Mouse (Mus musculus): ENCODE data around the gene OR5BS1P. TPM values are rescaled to one million over a fixed set of nuclear protein-coding genes. Genes with fewer than 3 reads are reported as not detected.
"Not testable (repeated sequence)": the region's sequence is repeated elsewhere in the genome, so short reads cannot be mapped to it uniquely, and the experiment has no call there.

Gene OR5BS1P
- total RNA-seq, 2 experiments from 2014 or later: not detected

DNA sequence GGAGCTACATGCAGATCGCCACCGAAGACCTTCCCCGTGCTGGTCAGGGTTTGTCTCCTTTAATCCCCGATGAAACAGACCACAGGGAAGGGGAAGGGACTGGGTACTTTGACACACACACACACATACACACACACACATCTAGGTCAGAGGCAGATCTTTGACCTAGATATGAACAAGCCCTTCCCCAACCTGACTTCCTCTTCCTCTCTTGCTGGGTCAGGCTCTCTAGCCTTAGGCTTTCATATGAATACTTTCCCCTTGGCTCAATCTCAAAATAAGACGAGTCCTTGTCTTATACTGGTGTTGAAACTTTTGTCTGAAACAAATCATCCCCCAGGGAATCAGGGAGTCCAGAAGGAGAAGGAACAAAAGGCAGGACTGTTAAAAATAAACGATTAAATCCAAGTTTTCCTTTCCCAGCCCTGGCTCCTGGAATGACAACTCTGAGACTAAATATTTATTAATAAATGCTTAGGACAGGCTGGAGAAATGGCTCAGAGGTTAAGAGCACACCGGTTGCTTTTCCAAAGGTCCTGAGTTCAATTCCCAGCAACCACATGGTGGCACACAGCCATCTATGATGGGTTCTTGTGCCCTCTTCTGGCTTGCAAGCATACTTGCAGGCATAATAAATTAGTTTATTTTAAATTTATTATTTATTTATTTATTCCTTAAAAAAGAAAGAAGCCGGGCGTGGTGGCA lies 36.7 kb downstream of the OR5BS1P start:
- no peak for DNase-seq (ENCODE audit: low spot score in 2 of 2)

DNA sequence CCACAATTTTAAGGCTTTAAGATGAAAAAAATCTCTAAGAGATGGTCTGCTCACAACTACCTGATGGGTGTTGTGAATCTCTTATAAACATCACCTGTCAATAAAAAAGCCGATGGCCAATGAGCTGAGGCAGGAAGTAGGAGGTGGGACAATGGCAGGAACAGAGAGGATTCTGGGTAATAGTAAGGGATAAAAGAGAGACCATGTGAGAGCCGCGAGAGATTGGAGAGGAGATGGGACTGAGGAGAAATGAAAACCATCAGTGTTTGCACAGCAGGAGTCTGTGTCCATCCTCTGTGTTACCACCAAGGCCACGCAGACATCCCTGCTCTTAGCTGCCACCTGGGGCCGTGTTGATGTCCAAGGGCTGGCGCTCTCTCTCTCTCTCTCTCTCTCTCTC lies 37.6 kb downstream of the OR5BS1P start:
- DNase-seq (ENCODE audit: low spot score in 2 of 2): no peak

DNA sequence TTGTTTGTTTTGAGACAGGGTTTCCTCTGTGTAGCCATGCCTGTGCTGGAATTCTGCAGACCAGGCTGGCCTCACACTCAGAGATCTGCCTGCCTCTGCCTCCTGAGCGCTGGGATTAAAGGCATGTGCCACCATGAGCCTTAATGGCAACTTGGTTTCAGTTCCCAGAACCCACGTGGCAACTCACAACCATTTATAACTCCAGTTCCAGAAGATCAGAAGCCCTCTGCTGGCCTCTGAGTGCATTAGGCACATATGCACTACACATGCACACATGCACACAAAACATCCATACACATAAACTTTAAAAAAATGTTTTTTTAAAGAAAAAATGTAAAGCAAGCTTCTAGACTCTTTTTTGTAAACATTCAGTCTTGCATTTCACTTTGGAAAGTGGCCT lies 39.7 kb downstream of the OR5BS1P start:
- no peak for DNase-seq (ENCODE audit: low spot score in 2 of 2)

DNA sequence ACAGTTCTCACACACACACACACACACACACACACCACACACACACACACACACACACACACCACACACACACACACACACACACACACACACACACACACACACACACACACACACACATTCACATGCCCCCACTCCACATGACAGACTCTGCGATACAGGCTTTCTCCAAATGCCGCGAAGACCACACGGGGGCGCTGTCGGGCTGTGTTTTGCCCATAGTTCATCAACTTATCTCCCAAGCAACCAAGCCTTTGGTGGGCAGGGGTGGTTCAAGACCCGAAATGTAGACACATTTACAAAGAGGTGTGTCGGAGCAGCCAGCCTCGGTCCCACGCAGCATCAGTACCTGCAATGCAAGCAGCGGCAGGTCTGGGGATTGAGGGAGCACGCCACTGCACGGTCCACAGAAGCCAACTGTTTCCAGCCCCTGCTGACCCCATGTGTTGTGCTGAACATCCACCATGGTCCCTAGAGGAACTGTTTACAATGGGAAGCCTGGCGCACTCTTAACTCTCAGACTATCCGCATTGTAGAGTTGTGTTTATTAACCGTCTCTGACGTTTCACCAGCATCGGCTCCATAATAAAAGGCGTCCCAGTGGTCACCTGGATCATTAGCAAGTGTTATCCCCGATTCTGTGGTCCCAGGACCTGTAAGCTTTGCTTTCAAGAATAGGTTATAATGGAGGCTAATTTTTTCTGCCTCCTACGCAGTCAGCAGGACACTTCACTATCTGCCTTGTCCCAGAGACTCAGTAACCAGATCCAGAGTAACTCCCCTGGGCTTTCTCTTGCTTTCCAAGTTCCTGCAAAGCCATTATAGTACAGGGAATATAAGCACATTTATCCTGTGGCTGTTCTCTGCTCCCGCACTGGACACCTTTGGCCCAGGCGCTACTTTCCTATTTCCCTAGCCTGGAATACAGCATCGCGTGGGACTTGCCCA lies 41.0 kb downstream of the OR5BS1P start:
- DNase-seq (ENCODE audit: low spot score in 2 of 2): peak; percentile 56 to 66

DNA sequence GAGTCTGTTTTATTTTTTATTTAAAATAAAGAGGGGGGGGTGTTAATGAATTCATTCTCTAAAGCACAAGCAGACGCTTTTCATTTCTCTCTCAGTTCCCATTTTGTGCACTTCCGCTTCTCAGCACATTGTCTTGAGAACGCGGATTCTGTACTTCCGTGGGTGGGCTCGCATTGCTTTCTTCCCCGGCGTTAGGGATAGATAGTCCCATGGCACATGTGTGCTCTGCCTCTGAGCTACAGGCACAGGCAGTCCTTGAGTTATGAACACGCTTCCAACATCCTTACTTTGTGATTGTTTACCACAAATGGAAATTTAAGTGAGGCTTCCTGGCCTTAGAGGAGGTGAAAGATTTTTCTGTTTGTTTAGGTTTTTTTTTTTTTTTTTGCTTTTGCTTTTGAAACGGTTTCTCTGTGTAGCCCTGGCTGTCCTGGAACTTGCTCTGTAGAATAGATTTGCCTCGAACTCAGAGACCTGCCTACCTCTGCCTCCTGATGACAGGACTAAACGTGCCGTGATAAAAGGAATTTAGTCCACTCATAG lies 41.8 kb downstream of the OR5BS1P start:
- DNase-seq (ENCODE audit: low spot score in 2 of 2): no peak

DNA sequence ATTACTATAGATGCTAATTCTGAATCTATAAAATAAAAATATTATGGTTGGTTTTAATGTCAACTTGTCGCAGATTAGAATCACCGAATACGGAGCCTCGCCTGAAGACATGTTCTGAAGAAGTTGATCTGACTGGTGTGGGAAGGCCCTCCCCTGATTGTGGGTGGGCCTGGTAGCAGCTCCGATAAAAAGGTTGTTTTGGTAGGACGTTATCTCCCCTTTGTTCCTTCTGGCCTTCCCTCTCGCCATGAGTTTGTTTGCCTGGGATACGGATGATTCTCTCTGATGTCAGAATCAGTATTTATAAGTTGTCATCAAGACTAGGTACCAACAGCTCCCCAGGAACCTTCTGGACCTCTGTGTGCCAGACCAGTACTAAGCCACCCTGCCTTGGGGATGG lies 42.5 kb downstream of the OR5BS1P start:
- DNase-seq (ENCODE audit: low spot score in 2 of 2): no peak

DNA sequence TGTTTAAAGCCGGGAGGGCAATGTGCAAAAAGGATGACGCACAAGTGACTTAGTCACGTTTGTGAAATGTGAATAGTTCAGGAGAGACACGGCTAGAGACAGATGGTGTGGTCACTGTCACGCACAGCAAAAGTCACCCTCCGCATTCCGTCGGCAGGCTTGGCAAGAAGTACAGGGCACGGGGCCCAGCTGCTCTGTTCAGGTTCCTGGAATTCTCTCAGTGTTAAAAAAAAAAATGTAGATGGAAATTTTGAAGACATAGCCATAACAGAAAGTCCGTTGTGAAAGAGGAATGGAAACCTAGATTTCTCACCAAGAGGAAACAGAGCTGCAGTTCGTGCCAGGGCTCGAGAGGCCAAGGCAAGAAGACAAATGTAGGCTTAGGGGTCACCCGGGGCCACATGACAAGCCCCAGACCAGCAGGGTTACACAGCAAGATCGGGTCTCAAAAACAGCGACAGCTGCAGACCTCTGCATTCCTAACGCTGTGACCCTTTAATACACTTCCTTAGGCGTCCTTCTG lies 43.2 kb downstream of the OR5BS1P start:
- DNase-seq (ENCODE audit: low spot score in 2 of 2): no peak

DNA sequence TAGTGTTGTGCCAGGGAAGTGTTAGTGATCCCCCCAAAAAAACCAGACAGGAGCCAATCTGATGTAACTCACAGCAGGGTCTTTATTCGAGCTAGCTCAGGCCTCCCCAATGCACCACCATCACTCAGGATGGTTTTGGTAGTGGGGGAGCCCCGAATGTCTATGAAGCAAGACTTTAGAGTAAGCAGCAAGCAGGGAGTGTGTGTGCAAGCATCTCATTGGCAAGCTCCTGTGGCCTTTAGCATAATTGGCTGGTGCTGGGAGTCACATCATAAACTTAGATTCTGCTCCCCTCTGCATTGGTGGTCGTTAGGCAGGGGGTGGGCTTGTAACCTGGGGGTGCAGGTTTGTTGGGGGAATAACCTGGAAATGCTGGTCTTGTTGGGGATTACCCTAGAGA lies 44.0 kb downstream of the OR5BS1P start:
- not testable (repeated sequence) for DNase-seq (ENCODE audit: low spot score in 2 of 2)

DNA sequence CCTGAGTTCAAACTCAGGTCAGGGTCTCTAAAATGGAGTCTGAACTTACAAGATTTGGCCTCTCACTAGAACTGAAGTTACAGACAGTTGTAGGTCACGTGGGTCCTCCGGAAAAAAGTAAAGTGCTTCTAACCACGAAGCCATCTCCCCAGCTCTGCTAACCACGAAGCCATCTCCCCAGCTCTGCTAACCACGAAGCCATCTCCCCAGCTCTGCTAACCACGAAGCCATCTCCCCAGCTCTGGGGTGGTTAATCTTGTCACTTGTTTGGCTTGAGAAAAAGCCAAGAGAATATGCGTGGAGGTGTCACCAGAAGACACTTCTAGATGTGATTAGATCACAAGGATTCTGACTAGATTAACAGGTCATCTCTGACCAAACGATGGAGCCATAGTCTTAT lies 44.5 kb downstream of the OR5BS1P start:
- DNase-seq (ENCODE audit: low spot score in 2 of 2): no peak

DNA sequence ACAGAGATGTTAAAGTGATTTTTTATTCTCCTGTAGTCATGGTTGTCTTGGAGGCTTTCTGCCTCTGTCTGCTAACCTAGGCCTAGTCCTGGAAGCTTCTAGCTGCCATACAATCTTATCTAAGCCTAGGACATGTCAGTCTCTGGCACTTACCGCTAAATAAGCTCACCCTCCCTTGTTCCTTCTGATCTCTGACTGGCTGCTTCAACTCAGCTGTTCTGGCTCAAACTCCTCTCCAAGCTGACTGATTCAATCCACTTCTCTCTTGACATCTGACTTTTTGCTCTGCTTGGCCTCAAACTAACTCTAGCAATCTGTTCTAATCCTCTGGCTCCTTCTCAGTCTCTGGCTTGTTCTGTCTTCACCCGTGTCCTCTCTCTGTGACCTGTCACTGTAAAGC lies 45.1 kb downstream of the OR5BS1P start:
- not testable (repeated sequence) for DNase-seq (ENCODE audit: low spot score in 2 of 2)

DNA sequence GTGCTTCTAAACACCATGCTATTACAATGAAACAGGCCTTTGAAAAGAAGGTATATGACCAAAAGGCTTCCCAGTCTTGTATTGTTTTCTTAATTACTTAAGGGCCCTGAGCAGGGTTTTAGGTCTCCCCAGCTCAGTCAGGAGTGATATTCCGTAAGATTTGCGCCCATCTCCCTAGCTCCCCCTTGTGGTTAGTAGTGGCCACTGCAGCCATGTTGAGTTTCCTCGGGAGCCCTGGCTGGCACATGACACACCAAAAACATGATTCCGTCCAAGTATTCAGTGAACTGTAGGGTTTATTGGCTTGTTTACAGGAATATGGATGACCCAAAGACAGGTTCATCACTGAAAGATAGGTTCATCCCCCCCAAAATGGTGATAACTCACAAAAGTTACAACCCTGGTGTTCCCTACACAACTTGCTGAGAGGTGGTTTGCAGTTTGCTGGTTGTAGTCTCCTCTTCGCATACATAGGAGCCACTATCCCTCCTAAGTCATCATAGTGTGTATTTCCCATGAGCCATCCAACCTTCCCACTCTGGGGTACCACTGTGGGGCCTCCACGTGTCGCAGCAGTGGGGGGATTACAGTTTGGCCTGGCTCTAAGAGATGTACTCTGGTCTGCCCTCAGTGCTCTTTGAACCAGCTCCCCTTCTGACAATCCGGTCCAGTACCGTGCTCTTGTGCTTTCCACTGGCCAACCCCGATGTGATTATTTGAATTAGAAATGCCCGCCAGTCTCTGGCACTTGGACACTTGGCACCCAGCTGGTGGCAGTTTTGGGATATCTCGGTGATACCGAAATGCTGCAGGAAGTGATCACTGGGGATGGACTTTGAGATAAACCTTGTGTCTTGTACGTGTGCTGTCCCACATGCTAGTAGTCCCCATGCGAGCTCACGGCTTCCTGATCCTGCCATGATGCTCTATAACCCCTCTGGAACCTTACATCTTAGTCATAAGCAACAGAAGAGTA lies 48.0 kb downstream of the OR5BS1P start:
- peak in 1 of 2 experiments; percentile 31 for DNase-seq (ENCODE audit: low spot score in 2 of 2)

DNA sequence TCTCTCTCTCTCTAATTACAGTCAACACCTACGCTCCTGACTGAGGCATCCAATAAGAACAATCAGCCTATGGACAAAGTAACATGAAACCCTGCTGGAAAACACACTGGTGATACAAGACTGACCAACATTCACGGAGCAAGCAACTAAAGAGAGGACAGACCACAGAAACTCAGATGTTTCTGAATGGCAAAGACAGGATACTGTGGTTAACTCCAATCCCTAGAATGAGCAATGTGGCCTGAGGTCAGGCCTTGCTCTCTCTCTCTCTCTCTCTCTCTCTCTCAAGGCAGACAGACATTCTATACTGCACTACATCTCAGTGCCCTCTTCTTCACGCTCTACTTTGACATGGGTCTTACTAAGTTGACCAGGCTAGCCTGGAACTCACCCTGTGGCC lies 51.5 kb downstream of the OR5BS1P start:
- no peak for DNase-seq (ENCODE audit: low spot score in 2 of 2)

DNA sequence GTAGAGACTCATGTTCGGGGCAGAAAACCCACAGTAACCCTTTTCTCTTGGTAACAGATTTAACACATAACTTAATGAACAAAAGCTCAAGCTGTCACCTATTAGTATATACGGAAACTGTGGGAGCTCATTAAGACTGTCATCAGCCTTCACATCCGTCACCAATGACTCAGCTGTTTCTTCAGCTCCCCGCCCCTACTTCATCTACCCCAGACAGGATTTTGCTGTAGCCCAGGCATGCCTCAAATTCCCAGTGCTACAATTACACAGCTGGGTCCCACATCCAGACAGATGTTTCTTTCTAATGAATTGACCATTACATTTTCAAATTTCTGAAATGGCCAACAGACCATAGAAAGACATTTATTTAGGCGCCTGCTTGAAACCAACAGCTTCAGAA lies 56.4 kb downstream of the OR5BS1P start:
- no peak for DNase-seq (ENCODE audit: low spot score in 2 of 2)

DNA sequence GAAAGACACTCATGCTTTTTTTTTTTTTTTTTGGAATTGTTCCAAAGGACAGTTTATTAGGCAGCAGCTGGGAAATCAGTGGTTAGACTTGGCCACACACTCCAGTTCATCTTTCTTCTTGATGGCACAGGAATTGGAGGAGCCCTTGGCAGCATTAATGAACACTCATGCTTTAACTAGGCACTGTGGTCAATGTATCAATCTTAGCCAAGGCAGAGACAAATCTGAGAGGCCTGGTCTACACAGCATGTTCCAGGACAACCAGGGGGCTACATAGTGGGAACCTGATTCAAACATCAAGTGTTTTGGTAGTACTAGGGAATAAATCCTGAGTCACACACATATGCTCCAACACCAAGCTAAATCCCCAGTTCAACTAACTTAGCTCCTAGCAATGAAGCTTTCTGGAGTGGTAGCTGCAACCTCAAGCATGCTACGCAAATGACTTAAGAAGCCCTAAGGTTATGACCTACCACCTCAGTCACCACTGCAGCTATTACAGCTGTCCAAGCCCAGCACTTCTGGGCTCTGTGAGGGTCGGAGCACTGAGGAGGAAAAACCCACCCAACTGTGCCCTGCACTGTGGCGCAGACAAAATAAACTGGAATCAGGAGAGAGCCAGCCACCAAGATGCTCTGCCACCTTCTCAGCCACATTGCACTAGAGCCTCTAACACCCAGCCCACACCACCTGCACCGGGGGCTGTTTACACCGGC lies 57.5 kb downstream of the OR5BS1P start:
- DNase-seq (ENCODE audit: low spot score in 2 of 2): no peak

DNA sequence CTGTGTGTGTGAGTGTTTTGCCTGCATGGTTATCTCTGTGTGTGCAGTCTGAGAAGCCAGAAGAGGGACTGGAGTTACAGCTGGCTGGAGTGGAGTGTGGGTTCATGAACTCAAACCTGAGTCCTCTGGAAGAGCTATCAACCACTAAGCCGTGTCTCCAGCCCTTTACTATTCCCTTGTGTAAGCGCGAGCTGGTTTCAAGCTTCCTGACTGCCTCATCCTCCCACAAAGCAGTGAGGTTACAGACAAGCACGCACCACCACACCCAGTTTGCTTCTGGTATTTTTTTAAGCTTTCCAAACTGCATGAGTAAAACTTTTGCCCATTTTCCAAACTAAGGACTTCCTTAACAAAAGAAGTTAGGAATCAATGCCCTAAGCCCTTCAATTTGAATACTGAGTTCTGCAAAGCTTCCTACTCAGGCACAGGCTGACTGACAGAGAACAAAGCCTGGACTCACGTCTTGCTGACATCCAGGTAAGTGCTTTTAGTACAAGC lies 58.4 kb downstream of the OR5BS1P start:
- no peak for DNase-seq (ENCODE audit: low spot score in 2 of 2)

Small RNAs within 50 kb of the gene (microRNA-seq; reads per million reads assigned to microRNA genes)
- gene Mir1291: 5.8 reads per million, percentile 16 among the genes with 10 or more reads in this experiment

Other genes starting within 250 kb of the OR5BS1P start
- not detected for gene Gm44579, start 248.9 kb upstream of the OR5BS1P start, total RNA-seq (2021)
- gene Olfr287, start 248.8 kb upstream of the OR5BS1P start, total RNA-seq (2021): not detected
- not detected for gene Olfr286, start 235.4 kb upstream of the OR5BS1P start, total RNA-seq (2021)
- not detected for gene H1fnt, start 212.6 kb upstream of the OR5BS1P start, total RNA-seq (2021)
- gene Zfp641, start 173.7 kb upstream of the OR5BS1P start, total RNA-seq (2021): 1 to 10 TPM; 8.4 to 8.8 TPM
- gene Olfr285, start 152.5 kb upstream of the OR5BS1P start, total RNA-seq (2021): not detected
- gene Olfr284, start 128.9 kb upstream of the OR5BS1P start, total RNA-seq (2021): not detected
- gene Olfr283, start 89.0 kb upstream of the OR5BS1P start, total RNA-seq (2021): not detected
- gene Olfr282, start 38.7 kb upstream of the OR5BS1P start, total RNA-seq (2021): not detected
- gene Olfr281, start 17.3 kb upstream of the OR5BS1P start, total RNA-seq (2021): not detected
- gene Lalba, start 12.8 kb downstream of the OR5BS1P start, total RNA-seq (2021): not detected
- gene Olfr279, start 22.5 kb downstream of the OR5BS1P start, total RNA-seq (2021): not detected
- gene Kansl2, start 64.4 kb downstream of the OR5BS1P start, total RNA-seq (2021): 10 to 100 TPM; 85.3 to 94.8 TPM
- 10 to 100 TPM; 52.8 to 65.1 TPM for gene Ccnt1, start 101.0 kb downstream of the OR5BS1P start, total RNA-seq (2021)
- gene 4930415O20Rik, start 101.1 kb downstream of the OR5BS1P start, total RNA-seq (2021): under 1 TPM in 1 of 2 experiments, not detected in 1; 0.62 TPM
- 10 to 100 TPM; 78.0 to 83.3 TPM for gene Adcy6, start 140.2 kb downstream of the OR5BS1P start, total RNA-seq (2021)
- 10 to 100 TPM; 28.6 to 34.5 TPM for gene Cacnb3, start 160.9 kb downstream of the OR5BS1P start, total RNA-seq (2021)
- gene Ddx23, start 193.0 kb downstream of the OR5BS1P start, total RNA-seq (2021): 10 to 100 TPM; 76.4 to 85.9 TPM
- 1 to 10 TPM; 1.1 to 1.9 TPM for gene Rnd1, start 207.6 kb downstream of the OR5BS1P start, total RNA-seq (2021)
- under 1 TPM; 0.48 to 0.87 TPM for gene Ccdc65, start 238.3 kb downstream of the OR5BS1P start, total RNA-seq (2021)

Measured in adrenal gland, postnatal 4 days (tissue).